Mouse (Mus musculus) embryonic fibroblast, embryonic 13.5 days (primary cell): ENCODE measurements around the gene Prdx3.

Source experiments
- CTCF ChIP-seq: IDR thresholded peaks from 2 replicates; pipeline ENCODE4 v1.5.1; 2011; ENCODE audit warnings: mild to moderate bottlenecking, control low read depth, low read length, moderate library complexity, borderline replicate concordance; ENCODE audit not compliant: insufficient read depth
- POLR2A ChIP-seq: IDR thresholded peaks from 2 replicates; pipeline ENCODE4 v1.6.1; 2011; ENCODE audit warnings: low read depth, mild to moderate bottlenecking, control low read depth, low read length, moderate library complexity

DNA sequence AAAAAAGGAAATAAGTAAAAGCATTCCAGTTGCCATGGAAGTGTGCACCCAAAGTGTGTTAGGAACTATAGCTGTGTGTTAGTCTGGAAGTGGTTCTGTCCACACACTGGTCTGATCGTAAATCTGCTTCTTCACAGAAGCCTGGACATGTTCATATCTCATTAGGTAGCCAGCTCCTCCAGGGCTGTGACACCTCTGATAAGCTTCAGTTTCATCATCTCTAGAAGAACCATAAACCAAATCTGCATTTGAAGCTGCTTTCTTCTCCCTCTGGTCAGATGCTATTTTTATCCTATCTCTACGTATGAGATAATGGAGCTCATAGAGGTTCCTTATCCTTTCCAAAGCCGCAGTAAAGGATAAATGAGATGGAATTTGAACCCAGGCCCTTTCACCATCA, 41.5 kb upstream of the Prdx3 start:
- no peak for TF ChIP-seq CTCF
- TF ChIP-seq POLR2A, result no peak
